Mouse (Mus musculus): ENCODE results near the gene Zfp52.

The Zfp52 gene

GRCm38 (mm10) chr17:21535096-21536001 is at the start of gene Zfp52:
TSS of gene Zfp52 (plus strand) at chr17:21535539.
- DNase-seq (ENCODE audit: low spot score in 2 of 2): peak; percentile 62 to 69

- DNase-seq (ENCODE audit: low spot score in 2 of 2): peak; percentile 84 to 87
Observed at GRCm38 (mm10) chr17:21488760-21489499, 46.4 kb upstream of the Zfp52 start, which contains the start of gene Zfp53. TSS of gene Zfp53 (plus strand) at chr17:21488998.

- DNase-seq (ENCODE audit: low spot score in 2 of 2): no peak
Observed at GRCm38 (mm10) chr17:21489500-21490001, 45.8 kb upstream of the Zfp52 start.

GRCm38 (mm10) chr17:21501365-21501764 is 34.0 kb upstream of the Zfp52 start:
- no peak for DNase-seq (ENCODE audit: low spot score in 2 of 2)

- DNase-seq (ENCODE audit: low spot score in 2 of 2): no peak
Observed at GRCm38 (mm10) chr17:21504524-21504923, 30.8 kb upstream of the Zfp52 start.

- no peak for DNase-seq (ENCODE audit: low spot score in 2 of 2)
Observed at GRCm38 (mm10) chr17:21506258-21506657, 29.1 kb upstream of the Zfp52 start.

GRCm38 (mm10) chr17:21509756-21510155 is 25.6 kb upstream of the Zfp52 start:
- no peak for DNase-seq (ENCODE audit: low spot score in 2 of 2)

GRCm38 (mm10) chr17:21515403-21516105 is 19.8 kb upstream of the Zfp52 start:
- DNase-seq (ENCODE audit: low spot score in 2 of 2): peak; percentile 54 to 64

GRCm38 (mm10) chr17:21516201-21517129 is 18.9 kb upstream of the Zfp52 start:
- no peak for DNase-seq (ENCODE audit: low spot score in 2 of 2)

GRCm38 (mm10) chr17:21517130-21517671 is 18.1 kb upstream of the Zfp52 start:
- no peak for DNase-seq (ENCODE audit: low spot score in 2 of 2)

- no peak for DNase-seq (ENCODE audit: low spot score in 2 of 2)
Observed at GRCm38 (mm10) chr17:21526270-21526669, 9.1 kb upstream of the Zfp52 start.

- no peak for DNase-seq (ENCODE audit: low spot score in 2 of 2)
Observed at GRCm38 (mm10) chr17:21530645-21531330, 4.6 kb upstream of the Zfp52 start.

- no peak for DNase-seq (ENCODE audit: low spot score in 2 of 2)
Observed at GRCm38 (mm10) chr17:21531621-21532020, 3.7 kb upstream of the Zfp52 start.

GRCm38 (mm10) chr17:21532101-21532951 is 3.0 kb upstream of the Zfp52 start:
- DNase-seq (ENCODE audit: low spot score in 2 of 2): peak; percentile 55 to 63

GRCm38 (mm10) chr17:21533961-21534360 is 1.4 kb upstream of the Zfp52 start:
- DNase-seq (ENCODE audit: low spot score in 2 of 2): no peak

GRCm38 (mm10) chr17:21534460-21535095 is 761 bp upstream of the Zfp52 start:
- peak; percentile 68 to 82 for DNase-seq (ENCODE audit: low spot score in 2 of 2)

- DNase-seq (ENCODE audit: low spot score in 2 of 2): no peak
Observed at GRCm38 (mm10) chr17:21536096-21536495, 757 bp downstream of the Zfp52 start.

GRCm38 (mm10) chr17:21536676-21537075 is 1.3 kb downstream of the Zfp52 start:
- DNase-seq (ENCODE audit: low spot score in 2 of 2): peak; percentile 33 to 63

All from natural killer cell, adult 2 months (primary cell).